Mouse (Mus musculus): ENCODE measurements around the gene Psd4.

Gene Psd4

GRCm38 (mm10) chr2:24367030-24367894 is at the start of gene Psd4:
Psd4 (plus strand) TSS chr2:24367580.
- DNase-seq (ENCODE audit: low read depth) = peak; percentile 83

DNA sequence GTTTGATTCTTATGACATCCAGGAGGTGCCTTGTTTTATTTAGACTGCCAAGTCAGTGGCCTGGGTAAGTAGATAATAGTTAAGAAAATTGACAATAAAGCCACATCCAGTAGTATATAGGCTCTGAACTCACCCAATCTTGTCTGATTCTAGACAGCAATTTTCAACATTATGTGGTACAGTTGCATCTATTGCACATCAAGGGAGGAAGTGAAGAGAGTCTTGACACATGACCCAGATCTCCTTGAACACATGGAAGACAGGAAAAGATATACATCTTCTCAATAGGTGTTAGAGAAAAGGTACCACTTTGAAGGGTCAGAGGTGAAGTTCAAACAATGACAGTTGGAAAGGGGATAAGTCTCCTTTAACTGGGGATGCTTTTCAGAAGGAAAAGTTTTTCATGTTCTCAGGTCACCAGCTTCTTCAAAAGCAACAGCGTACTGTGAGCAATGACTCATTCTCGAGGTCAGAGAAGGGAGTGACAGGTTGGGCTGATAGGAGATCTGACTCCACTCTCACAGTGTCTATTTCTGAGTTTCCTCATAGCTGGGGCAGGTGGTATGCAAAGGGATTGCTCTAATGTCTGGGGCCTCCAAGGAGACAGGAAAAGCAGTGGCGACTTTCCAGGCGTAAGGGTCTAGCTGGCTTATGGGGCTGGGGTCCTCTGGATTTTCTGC is 49.3 kb upstream of the Psd4 start:
- peak; percentile 64 for DNase-seq (ENCODE audit: low read depth)

DNA sequence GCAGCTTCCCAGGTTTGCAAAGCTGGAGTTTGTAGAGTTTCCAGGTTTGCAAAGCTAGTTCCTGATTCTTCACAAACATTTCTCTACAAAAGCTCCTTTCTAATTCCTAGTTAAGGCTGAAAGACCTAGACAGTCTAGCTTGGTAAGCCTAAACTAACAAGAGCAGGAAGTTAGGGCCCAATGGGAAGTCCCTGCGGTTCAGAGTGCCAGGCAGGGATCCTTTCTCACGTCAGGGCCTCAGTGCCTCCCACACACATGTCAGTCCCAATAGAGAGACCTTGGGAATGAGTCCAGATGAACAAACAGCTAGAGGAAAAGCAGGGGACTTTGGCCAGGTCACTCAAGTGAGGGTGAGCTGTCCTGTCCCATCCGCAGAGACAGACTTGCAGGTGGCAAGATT is 32.0 kb upstream of the Psd4 start:
- no peak for DNase-seq (ENCODE audit: low read depth)

GRCm38 (mm10) chr2:24336545-24336944 is 30.8 kb upstream of the Psd4 start, which contains the start of gene Il1rn:
Il1rn (plus strand) TSS chr2:24336853.
- DNase-seq (ENCODE audit: low read depth) = no peak

GRCm38 (mm10) chr2:24341395-24341885 is 25.9 kb upstream of the Psd4 start:
- DNase-seq (ENCODE audit: low read depth) = no peak

GRCm38 (mm10) chr2:24344619-24345018 is 22.8 kb upstream of the Psd4 start:
- DNase-seq (ENCODE audit: low read depth) = no peak

- peak; percentile 59 for DNase-seq (ENCODE audit: low read depth)
Measured at GRCm38 (mm10) chr2:24345056-24345455, 22.3 kb upstream of the Psd4 start.

DNA sequence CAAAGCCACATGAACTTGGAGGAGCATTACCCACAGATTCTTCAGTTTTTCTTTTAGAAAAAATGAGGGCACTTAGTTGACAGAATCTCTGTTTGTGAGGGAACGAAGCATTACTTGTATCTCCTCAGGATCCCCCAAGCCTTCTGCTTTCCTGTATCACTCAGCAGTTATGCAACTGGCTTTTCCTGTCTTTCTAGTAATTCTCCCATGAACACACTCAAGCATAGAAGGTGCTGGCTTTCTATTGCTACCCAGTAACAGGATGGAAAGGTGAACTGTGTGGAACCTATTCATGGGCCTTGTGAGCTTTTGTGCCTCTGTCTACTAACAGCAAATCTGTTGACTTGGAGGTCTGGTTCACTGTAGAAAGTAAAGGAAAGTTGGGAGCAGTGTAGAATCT is 19.5 kb upstream of the Psd4 start:
- DNase-seq (ENCODE audit: low read depth) = no peak

DNA sequence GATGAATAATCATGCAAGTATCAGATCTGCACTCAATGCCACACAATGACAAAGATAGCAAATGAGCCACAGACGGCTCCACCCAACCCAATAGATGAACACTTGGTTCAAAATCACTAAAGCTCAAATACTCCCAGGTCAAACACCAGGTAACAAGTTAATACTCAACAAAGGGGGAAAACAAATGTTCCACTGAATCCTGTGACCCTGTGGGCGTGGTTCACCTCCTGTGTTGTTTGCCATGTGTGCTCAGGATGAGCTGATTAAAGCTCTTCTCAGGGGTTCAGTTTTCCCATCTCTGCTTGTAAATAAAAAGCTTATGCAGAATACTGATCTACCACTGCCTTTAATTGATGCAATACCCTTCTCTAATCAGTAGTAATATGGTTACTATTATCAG is 16.2 kb upstream of the Psd4 start:
- DNase-seq (ENCODE audit: low read depth) = no peak

GRCm38 (mm10) chr2:24353042-24353441 is 14.3 kb upstream of the Psd4 start:
- no peak for DNase-seq (ENCODE audit: low read depth)

GRCm38 (mm10) chr2:24357642-24358041 is 9.7 kb upstream of the Psd4 start:
- peak; percentile 50 for DNase-seq (ENCODE audit: low read depth)

GRCm38 (mm10) chr2:24359347-24359746 is 8.0 kb upstream of the Psd4 start:
- DNase-seq (ENCODE audit: low read depth) = no peak

GRCm38 (mm10) chr2:24363818-24364217 is 3.6 kb upstream of the Psd4 start:
- peak; percentile 69 for DNase-seq (ENCODE audit: low read depth)

GRCm38 (mm10) chr2:24366214-24366975 is 985 bp upstream of the Psd4 start:
- DNase-seq (ENCODE audit: low read depth) = peak; percentile 60

- DNase-seq (ENCODE audit: low read depth) = peak; percentile 56
Measured at GRCm38 (mm10) chr2:24367895-24368261, 498 bp downstream of the Psd4 start.

GRCm38 (mm10) chr2:24378747-24379450 is 11.5 kb downstream of the Psd4 start:
- no peak for DNase-seq (ENCODE audit: low read depth)

- DNase-seq (ENCODE audit: low read depth) = peak; percentile 46
Measured at GRCm38 (mm10) chr2:24382456-24383230, 15.3 kb downstream of the Psd4 start.

- DNase-seq (ENCODE audit: low read depth) = peak; percentile 38
Measured at GRCm38 (mm10) chr2:24383636-24384035, 16.3 kb downstream of the Psd4 start.

DNA sequence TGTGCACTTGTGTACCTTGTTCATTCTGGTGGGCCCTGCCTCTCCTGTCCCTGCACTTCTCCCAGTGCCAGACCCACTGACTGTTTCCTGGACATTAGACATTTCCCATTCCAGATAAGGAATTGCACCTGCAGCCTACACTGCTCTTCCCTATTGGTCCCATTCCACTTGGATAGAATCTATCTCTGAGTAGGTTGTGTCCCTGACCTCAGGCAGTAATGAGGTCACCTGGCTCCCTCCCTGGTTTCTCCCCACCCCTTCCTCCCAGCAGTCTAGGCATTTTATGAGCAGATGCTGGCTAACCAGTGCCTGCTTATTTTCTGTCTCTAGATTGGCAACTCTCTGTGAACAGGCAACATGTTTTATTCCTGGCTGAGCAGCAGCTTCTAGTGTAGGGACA is 17.0 kb downstream of the Psd4 start:
- no peak for DNase-seq (ENCODE audit: low read depth)

DNA sequence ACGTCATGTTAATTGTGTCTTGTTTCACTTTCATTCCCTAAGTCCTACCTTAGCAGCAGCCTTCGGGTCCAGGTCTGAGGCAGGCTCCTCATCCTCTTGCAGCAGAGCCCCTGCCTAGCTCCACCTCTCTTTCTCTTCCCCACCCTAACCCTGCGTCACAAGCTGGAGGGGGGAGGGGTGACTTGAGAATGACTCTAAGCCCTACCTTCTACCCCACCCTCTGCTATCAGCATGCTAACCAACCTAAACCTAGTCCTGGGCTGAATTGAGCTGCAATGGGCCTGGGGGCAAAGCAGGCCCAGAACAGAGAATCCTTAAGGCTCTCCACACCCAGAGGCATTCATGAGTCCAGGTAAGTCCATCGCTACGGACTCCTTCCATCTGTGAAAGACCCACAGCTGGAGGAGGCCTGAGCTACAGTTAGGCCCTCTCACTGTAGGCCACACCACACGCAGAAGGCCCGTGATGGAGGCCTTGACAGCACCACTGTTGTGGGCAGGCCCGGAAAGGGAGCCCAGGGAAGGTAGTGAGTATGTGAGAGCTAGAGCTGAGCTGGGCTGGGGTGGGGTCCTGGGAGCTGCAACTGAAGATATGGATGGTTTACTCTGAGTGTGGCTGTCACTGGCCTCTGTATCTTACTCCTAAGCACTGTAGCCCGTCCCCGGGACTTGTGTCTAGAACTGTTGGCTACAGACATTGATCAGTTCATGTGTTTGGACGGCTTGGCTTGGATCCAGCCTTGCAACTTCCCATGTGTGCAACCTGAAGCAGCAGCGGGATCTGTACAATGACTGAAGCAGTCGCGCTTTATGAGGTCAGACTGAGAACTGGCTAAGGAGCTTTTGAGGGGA is 18.0 kb downstream of the Psd4 start:
- peak; percentile 64 for DNase-seq (ENCODE audit: low read depth)

Measured in 416B (cell line).